ENCODE assay signal across 8 mouse cellular contexts in genomic region chr10:20992665-20993064, GRCm38 (mm10). TPM values are rescaled to one million over a fixed set of nuclear protein-coding genes. Genes with fewer than 3 reads are reported as not detected.
DNase-seq lines count a peak whose midpoint lies in the region; ATAC-seq and TF ChIP-seq lines count a peak whose summit lies in the region.

No protein-coding gene starts in this region.

- DNase-seq in kidney, adult 11 months = peak; percentile 12
- peak; percentile 66 for DNase-seq in ES-CJ7 (ENCODE audit: low read depth, low spot score)
- peak; percentile 52 for DNase-seq in c-Kit-positive CD71-positive TER-119-positive erythroid progenitor cells, embryonic 14.5 days (ENCODE audit: low spot score)
- DNase-seq in forelimb bud, embryonic 11.5 days (ENCODE audit: low read depth, low spot score) = peak; percentile 47
- peak; percentile 61 for DNase-seq in limb, embryonic 14.5 days (ENCODE audit: low spot score)
- DNase-seq in midbrain, postnatal 0 days (ENCODE audit: low spot score) = peak; percentile 67
- no peak for DNase-seq in right cerebral cortex, postnatal 14 days

- no peaks in the 10 kb centered on the region for H3K36me3 ChIP-seq in kidney, embryonic 14.5 days (ENCODE audit: control insufficient read depth, insufficient read depth, low read length)
- no peaks in the 10 kb centered on the region for H3K36me3 ChIP-seq in limb, embryonic 14.5 days (ENCODE audit: control insufficient read depth, insufficient read depth, low read length)
- H3K36me3 ChIP-seq in midbrain, postnatal 0 days (ENCODE audit: insufficient read depth, low read length) = peaks cover 9% of the 10 kb centered on the region; the same call in 1 of the 2 replicates

- no peak overlapping the region for H3K4me2 ChIP-seq in kidney, embryonic 14.5 days (replicated peaks; ENCODE audit: low read depth, low read length)
- H3K4me2 ChIP-seq in limb, embryonic 14.5 days (replicated peaks; ENCODE audit: low read depth, low read length, severe bottlenecking) = no peak overlapping the region
- H3K4me2 ChIP-seq in midbrain, postnatal 0 days (ENCODE audit: low read depth, low read length, poor library complexity, severe bottlenecking) = no peak overlapping the region

- no peaks in the 10 kb centered on the region for H3K27me3 ChIP-seq in kidney, embryonic 14.5 days (ENCODE audit: control insufficient read depth, insufficient read depth, low read length)
- H3K27me3 ChIP-seq in limb, embryonic 14.5 days (ENCODE audit: control insufficient read depth, insufficient read depth, low read length) = no peaks in the 10 kb centered on the region
- no peaks in the 10 kb centered on the region for H3K27me3 ChIP-seq in midbrain, postnatal 0 days (ENCODE audit: insufficient read depth, low read length)

- no peaks in the 10 kb centered on the region for H3K9me3 ChIP-seq in kidney, embryonic 14.5 days (ENCODE audit: control insufficient read depth, low read length)
- no peaks in the 10 kb centered on the region for H3K9me3 ChIP-seq in limb, embryonic 14.5 days (ENCODE audit: control insufficient read depth, low read length)
- H3K9me3 ChIP-seq in midbrain, postnatal 0 days (ENCODE audit: low read length) = no peaks in the 10 kb centered on the region

- TF ChIP-seq POLR2A in limb, embryonic 14.5 days (IDR thresholded peaks at IDR 0.05; ENCODE audit: borderline replicate concordance, extremely low read depth, insufficient read depth, insufficient read length) = no peak

- WGBS in kidney, embryonic 14.5 days = 53% methylated on average over 1 of the region's 1 CpGs
- WGBS in limb, embryonic 14.5 days = 54% methylated on average over 1 of the region's 1 CpGs
- 59% methylated on average over 1 of the region's 1 CpGs for WGBS in midbrain, postnatal 0 days

- H3K27ac ChIP-seq in kidney, embryonic 14.5 days (ENCODE audit: low read depth, low read length) = no peak overlapping the region
- H3K27ac ChIP-seq in limb, embryonic 14.5 days (replicated peaks; ENCODE audit: low read depth, low read length) = no peak overlapping the region
- H3K27ac ChIP-seq in midbrain, postnatal 0 days (ENCODE audit: low read depth, low read length) = no peak overlapping the region

- peak; percentile 84 for TF ChIP-seq CTCF in midbrain, postnatal 0 days (IDR thresholded peaks at IDR 0.05)

- no peak overlapping the region for H3K9ac ChIP-seq in kidney, embryonic 14.5 days (ENCODE audit: low read depth, low read length)
- H3K9ac ChIP-seq in limb, embryonic 14.5 days (ENCODE audit: low read depth, low read length, severe bottlenecking) = no peak overlapping the region
- H3K9ac ChIP-seq in midbrain, postnatal 0 days (replicated peaks; ENCODE audit: low read length, poor library complexity, severe bottlenecking) = no peak overlapping the region

- H3K4me1 ChIP-seq in kidney, embryonic 14.5 days (ENCODE audit: control insufficient read depth, insufficient read depth, low read length) = no peaks in the 10 kb centered on the region
- no peaks in the 10 kb centered on the region for H3K4me1 ChIP-seq in limb, embryonic 14.5 days (ENCODE audit: control insufficient read depth, insufficient read depth, low read length)
- H3K4me1 ChIP-seq in midbrain, postnatal 0 days (ENCODE audit: insufficient read depth, low read length) = no peaks in the 10 kb centered on the region

- no peak overlapping the region for H3K4me3 ChIP-seq in kidney, embryonic 14.5 days (ENCODE audit: low read length)
- H3K4me3 ChIP-seq in limb, embryonic 14.5 days (replicated peaks; ENCODE audit: low read length) = no peak overlapping the region
- no peak overlapping the region for H3K4me3 ChIP-seq in midbrain, postnatal 0 days (ENCODE audit: low read depth, low read length)

- ATAC-seq in kidney, embryonic 14.5 days (ENCODE audit: low FRiP score, low TSS enrichment) = no peak
- ATAC-seq in limb, embryonic 14.5 days (ENCODE audit: low FRiP score, low read depth) = no peak
- ATAC-seq in midbrain, postnatal 0 days (ENCODE audit: low FRiP score) = no peak

RNA-seq across cellular contexts. Expression of gene Ahi1, which starts 40.3 kb away (rescaled TPM):
- polyA plus RNA-seq in kidney, embryonic 14.5 days (2014; fragmentation: Nextera tagmentation; extraction: Ambion mirVana) = 7.5 and 11.0 TPM in 2 replicates
- polyA plus RNA-seq in limb, embryonic 14.5 days (2012; rRNA removed) = 12.6 and 12.9 TPM in 2 replicates
- polyA plus RNA-seq in limb, embryonic 14.5 days (2014; fragmentation: Nextera tagmentation; extraction: Ambion mirVana) = 10.3 and 10.7 TPM in 2 replicates
- 304 and 386 TPM in 2 replicates for total RNA-seq in midbrain, postnatal 0 days (2014; rRNA removed)
- polyA plus RNA-seq in midbrain, postnatal 0 days (2015; fragmentation: Nextera tagmentation; extraction: Ambion mirVana) = 189 and 206 TPM in 2 replicates

Comparison
In these comparisons a context has a peak if more than half of its experiments do, and no peak if none do; other contexts are left out.
1. RNA of gene Ahi1, which starts 40.3 kb away (polyA plus RNA-seq): 189 to 206 TPM in midbrain, postnatal 0 days; 10.3 to 12.9 TPM in limb, embryonic 14.5 days and 7.5 to 11.0 TPM in kidney, embryonic 14.5 days; every median in the first group is over 10 times any median in the second.